Comparison of ENCODE assay signal across 12 mouse cellular contexts in genomic region chr2:129845826-129846225, GRCm38 (mm10). TPM values are rescaled to one million over a fixed set of nuclear protein-coding genes. Genes with fewer than 3 reads are reported as not detected.
DNase-seq lines count a peak whose midpoint lies in the region; ATAC-seq and TF ChIP-seq lines count a peak whose summit lies in the region.
"Had no signal": no experiment of that assay in that cellular context is flagged by ENCODE, and none has a peak within 500 bp of the region (broad histone marks: within the 10 kb centered on the region; RNA-seq: fewer than 3 reads in every experiment).

No protein-coding gene starts in this region.

- no peak for DNase-seq in heart, embryonic 10.5 days (ENCODE audit: low spot score)
- DNase-seq in neural tube, embryonic 10.5 days (ENCODE audit: extremely low spot score, low spot score), result peak; percentile 5
- DNase-seq in lung, adult 2 months, result peak; percentile 23
- no peak for DNase-seq in gastrocnemius, postnatal 25 days
- DNase-seq in layer of hippocampus, adult 9-10 months (ENCODE audit: low spot score), result no peak
- DNase-seq: gastrocnemius, postnatal 36 days; thymus, adult 18-20 months had no signal

- no peaks in the 10 kb centered on the region for H3K9me3 ChIP-seq in heart, embryonic 15.5 days (replicated peaks)
- H3K9me3 ChIP-seq in heart, embryonic 10.5 days, result no peaks in the 10 kb centered on the region
- H3K9me3 ChIP-seq in neural tube, embryonic 15.5 days (replicated peaks), result no peaks in the 10 kb centered on the region
- H3K9me3 ChIP-seq: hindbrain, embryonic 12.5 days; neural tube, embryonic 12.5 days had no signal

- H3K4me3 ChIP-seq in heart, embryonic 15.5 days, result no peak overlapping the region
- H3K4me3 ChIP-seq in heart, embryonic 10.5 days, result no peak overlapping the region
- H3K4me3 ChIP-seq in neural tube, embryonic 15.5 days (replicated peaks), result no peak overlapping the region
- H3K4me3 ChIP-seq in lung, adult 2 months (replicated peaks; ENCODE audit: extremely low read depth, low read depth, low read length), result no peak overlapping the region
- H3K4me3 ChIP-seq: hindbrain, embryonic 12.5 days; left cerebral cortex, adult 2 months; neural tube, embryonic 12.5 days had no signal

- TF ChIP-seq CTCF in lung, adult 2 months (IDR thresholded peaks at IDR 0.05; ENCODE audit: insufficient read depth, low read length), result no peak

- WGBS in heart, embryonic 15.5 days, result 32% methylated on average over 3 of the region's 3 CpGs
- 84% methylated on average over 3 of the region's 3 CpGs for WGBS in heart, embryonic 10.5 days
- WGBS in neural tube, embryonic 15.5 days, result 87% methylated on average over 3 of the region's 3 CpGs
- WGBS in lung, adult 2 months, result 35% methylated on average over 3 of the region's 3 CpGs

- 0 out of 2 replicates have a peak overlapping the region, but pooled peaks have one; percentile 33 for H3K27ac ChIP-seq in heart, embryonic 15.5 days
- no peak overlapping the region for H3K27ac ChIP-seq in heart, embryonic 10.5 days
- no peak overlapping the region for H3K27ac ChIP-seq in neural tube, embryonic 15.5 days (replicated peaks)
- H3K27ac ChIP-seq: hindbrain, embryonic 12.5 days; left cerebral cortex, adult 2 months; neural tube, embryonic 12.5 days had no signal

- no peak for TF ChIP-seq POLR2A in lung, adult 2 months (IDR thresholded peaks at IDR 0.05; ENCODE audit: borderline replicate concordance, extremely low read depth, low read depth, low read length)

- peak; percentile 60; the same call in 1 of the 2 replicates for ATAC-seq in heart, embryonic 15.5 days (replicated peaks; ENCODE audit: insufficient number of reproducible peaks, insufficient read depth, low FRiP score, low read depth)
- no peak for ATAC-seq in neural tube, embryonic 15.5 days (ENCODE audit: low FRiP score)

- H3K36me3 ChIP-seq in heart, embryonic 15.5 days, result no peaks in the 10 kb centered on the region
- H3K36me3 ChIP-seq in heart, embryonic 10.5 days, result no peaks in the 10 kb centered on the region
- H3K36me3 ChIP-seq in neural tube, embryonic 15.5 days, result no peaks in the 10 kb centered on the region
- H3K36me3 ChIP-seq: hindbrain, embryonic 12.5 days; neural tube, embryonic 12.5 days had no signal

- no peaks in the 10 kb centered on the region for H3K27me3 ChIP-seq in heart, embryonic 15.5 days
- no peaks in the 10 kb centered on the region for H3K27me3 ChIP-seq in heart, embryonic 10.5 days (ENCODE audit: insufficient read depth, poor library complexity, severe bottlenecking)
- H3K27me3 ChIP-seq in neural tube, embryonic 15.5 days (replicated peaks), result no peaks in the 10 kb centered on the region
- H3K27me3 ChIP-seq: hindbrain, embryonic 12.5 days; neural tube, embryonic 12.5 days had no signal

- no peak overlapping the region for H3K4me2 ChIP-seq in heart, embryonic 15.5 days
- H3K4me2 ChIP-seq in neural tube, embryonic 15.5 days, result no peak overlapping the region
- H3K4me2 ChIP-seq: hindbrain, embryonic 12.5 days; neural tube, embryonic 12.5 days had no signal

- H3K4me1 ChIP-seq in heart, embryonic 15.5 days (replicated peaks), result peaks cover 13% of the 10 kb centered on the region
- no peaks in the 10 kb centered on the region for H3K4me1 ChIP-seq in heart, embryonic 10.5 days
- H3K4me1 ChIP-seq in neural tube, embryonic 15.5 days, result no peaks in the 10 kb centered on the region
- H3K4me1 ChIP-seq in lung, adult 2 months (ENCODE audit: control insufficient read depth, insufficient read depth, low read length), result no peaks in the 10 kb centered on the region
- H3K4me1 ChIP-seq: hindbrain, embryonic 12.5 days; neural tube, embryonic 12.5 days had no signal

- H3K9ac ChIP-seq in heart, embryonic 15.5 days, result no peak overlapping the region
- no peak overlapping the region for H3K9ac ChIP-seq in neural tube, embryonic 15.5 days (replicated peaks)
- H3K9ac ChIP-seq: hindbrain, embryonic 12.5 days; neural tube, embryonic 12.5 days had no signal

RNA-seq across cellular contexts. Expression of gene Stk35, which starts 45.5 kb away (rescaled TPM):
- 6.0 and 8.9 TPM in 2 replicates for polyA plus RNA-seq in heart, embryonic 15.5 days (2015; fragmentation: Nextera tagmentation; extraction: Ambion mirVana)
- polyA plus RNA-seq in heart, embryonic 10.5 days (2016; fragmentation: Nextera tagmentation; extraction: Ambion mirVana), result 9.9 and 16.5 TPM in 2 replicates
- 7.3 and 7.6 TPM in 2 replicates for polyA plus RNA-seq in neural tube, embryonic 15.5 days (2015; fragmentation: Nextera tagmentation; extraction: Ambion mirVana)
- polyA plus RNA-seq in lung, adult 2 months (2012; rRNA removed), result 18.2 and 20.1 TPM in 2 replicates
- 1 to 10 TPM; 5.3 to 7.6 TPM for total RNA-seq in gastrocnemius, postnatal 25 days (2021)

Comparison
In these comparisons a context has a peak if more than half of its experiments do, and no peak if none do; other contexts are left out.
1. DNase-seq: peak in neural tube, embryonic 10.5 days (single experiment) and lung, adult 2 months (single experiment); none in heart, embryonic 10.5 days (single experiment), gastrocnemius, postnatal 25 days (single experiment) and layer of hippocampus, adult 9-10 months (single experiment).